Mouse (Mus musculus) MEL (cell line): ENCODE measurements around the gene Sap30l.

ENCODE experiments used
- CHD1 ChIP-seq: IDR thresholded peaks from 2 replicates; pipeline ENCODE4 v1.6.1; 2012; ENCODE audit warnings: low read depth, mild to moderate bottlenecking, inconsistent platforms, low read length, improper control_type of control experiment
- CTCF ChIP-seq, 3 experiments: IDR thresholded peaks in 2 of 3; conservative IDR thresholded peaks in 1 of 3; 2 replicates each; pipeline ENCODE4 v1.5.1; 2011 to 2012; ENCODE audit warnings: low read length in 3 of 3, low read depth in 2 of 3, mild to moderate bottlenecking in 2 of 3, improper control_type of control experiment in 1 of 3, inconsistent platforms in 1 of 3, mixed read lengths in 1 of 3, moderate library complexity in 1 of 3; ENCODE audit not compliant: control insufficient read depth in 1 of 3, insufficient read depth in 1 of 3, poor library complexity in 1 of 3, severe bottlenecking in 1 of 3
- EP300 ChIP-seq, 2 experiments: IDR thresholded peaks; 2 replicates each; pipeline ENCODE4 v1.6.1; 2011; ENCODE audit warnings: improper control_type of control experiment in 2 of 2, low read length in 2 of 2, low read depth in 1 of 2, mild to moderate bottlenecking in 1 of 2
- KAT2A ChIP-seq: conservative IDR thresholded peaks from 2 replicates; pipeline ENCODE4 v1.6.1; 2012; ENCODE audit warnings: low read depth, low read length, improper control_type of control experiment, inconsistent platforms
- POLR2A ChIP-seq, 2 experiments: IDR thresholded peaks; 2 replicates each; pipeline ENCODE4 v1.6.1; 2011 to 2012; ENCODE audit warnings: low read length in 2 of 2, mild to moderate bottlenecking in 2 of 2, control low read depth in 1 of 2, improper control_type of control experiment in 1 of 2, low read depth in 1 of 2, moderate library complexity in 1 of 2; ENCODE audit not compliant: control insufficient read depth in 1 of 2, insufficient read depth in 1 of 2, poor library complexity in 1 of 2

DNA sequence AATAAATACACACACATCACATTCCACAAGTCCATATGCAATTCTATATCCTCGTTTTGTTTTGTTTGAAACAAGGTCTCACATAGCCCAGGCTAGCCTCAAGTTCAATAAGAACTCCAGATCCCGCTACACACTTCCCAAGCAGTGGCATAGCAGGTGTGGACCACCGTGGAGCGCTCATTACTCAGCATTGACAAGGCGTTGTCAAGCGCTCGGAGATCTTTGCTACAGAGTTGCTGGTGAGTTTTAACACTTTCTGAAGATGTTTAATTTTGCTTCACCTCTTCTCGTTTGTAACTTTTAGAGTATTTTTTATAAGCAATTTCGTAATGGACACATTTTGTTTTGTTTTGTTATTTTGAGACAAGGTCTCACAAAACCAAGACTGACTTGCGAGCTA, 2.0 kb upstream of the Sap30l start:
- TF ChIP-seq EP300 (IDR thresholded peaks at IDR 0.05; ENCODE audit: low read depth in 1 of 2, low read length in 2 of 2) = no peak
- TF ChIP-seq KAT2A = no peak
- TF ChIP-seq CTCF (IDR thresholded peaks at IDR 0.05 in 2 of 3, conservative IDR thresholded peaks at IDR 0.05 in 1 of 3; ENCODE audit: control insufficient read depth in 1 of 3, insufficient read depth in 1 of 3, low read depth in 2 of 3, low read length in 3 of 3, poor library complexity in 1 of 3, severe bottlenecking in 1 of 3) = no peak
- TF ChIP-seq POLR2A (IDR thresholded peaks at IDR 0.05; ENCODE audit: control insufficient read depth in 1 of 2, insufficient read depth in 1 of 2, low read depth in 1 of 2, low read length in 2 of 2, poor library complexity in 1 of 2) = no peak
- no peak for TF ChIP-seq CHD1
